Mouse (Mus musculus): ENCODE data around the gene Ttc7b. TPM values are rescaled to one million over a fixed set of nuclear protein-coding genes. Genes with fewer than 3 reads are reported as not detected.

Ttc7b gene
- polyA plus RNA-seq, 1 experiment, result 52.4 TPM

- DNase-seq, result no peak
- Histone ChIP-seq H3K4me3 (replicated peaks; ENCODE audit: extremely low read depth, low read depth, low read length) (no peak overlapping the region), H3K4me1 (ENCODE audit: control insufficient read depth, insufficient read depth, low read length) (peaks cover 4% of the 10 kb centered on the region; the same call in 1 of the 2 replicates)
- WGBS, result 51% methylated on average over 3 of the region's 3 CpGs
- TF ChIP-seq POLR2A (IDR thresholded peaks at IDR 0.05; ENCODE audit: borderline replicate concordance, extremely low read depth, low read depth, low read length) (no peak), CTCF (IDR thresholded peaks at IDR 0.05; ENCODE audit: insufficient read depth, low read length) (no peak)
These were observed 7.6 kb upstream of the Ttc7b start for GRCm38 (mm10) chr12:100528246-100528645.

- TF ChIP-seq CTCF (IDR thresholded peaks at IDR 0.05; ENCODE audit: insufficient read depth, low read length) (no peak), POLR2A (IDR thresholded peaks at IDR 0.05; ENCODE audit: borderline replicate concordance, extremely low read depth, low read depth, low read length) (no peak)
- peak; percentile 47 for DNase-seq
- H3K4me1 ChIP-seq (ENCODE audit: control insufficient read depth, insufficient read depth, low read length), result peaks cover 4% of the 10 kb centered on the region; the same call in 1 of the 2 replicates
- peak overlapping the region; percentile 31 for H3K4me3 ChIP-seq (replicated peaks; ENCODE audit: extremely low read depth, low read depth, low read length)
- 19% methylated on average over 9 of the region's 9 CpGs for WGBS
These were observed 7.1 kb upstream of the Ttc7b start for GRCm38 (mm10) chr12:100527753-100528152.

GRCm38 (mm10) chr12:100527241-100527640, 6.6 kb upstream of the Ttc7b start:
- WGBS, result 51% methylated on average over 9 of the region's 9 CpGs
- Histone ChIP-seq H3K4me1 (ENCODE audit: control insufficient read depth, insufficient read depth, low read length) (peaks cover 4% of the 10 kb centered on the region; the same call in 1 of the 2 replicates), H3K4me3 (replicated peaks; ENCODE audit: extremely low read depth, low read depth, low read length) (no peak overlapping the region)
- no peak for DNase-seq
- TF ChIP-seq CTCF (IDR thresholded peaks at IDR 0.05; ENCODE audit: insufficient read depth, low read length) (no peak), POLR2A (IDR thresholded peaks at IDR 0.05; ENCODE audit: borderline replicate concordance, extremely low read depth, low read depth, low read length) (no peak)

GRCm38 (mm10) chr12:100525939-100526338, 5.3 kb upstream of the Ttc7b start:
- WGBS, result 40% methylated on average over 1 of the region's 1 CpGs
- Histone ChIP-seq H3K4me1 (ENCODE audit: control insufficient read depth, insufficient read depth, low read length) (peaks cover 4% of the 10 kb centered on the region; the same call in 1 of the 2 replicates), H3K4me3 (replicated peaks; ENCODE audit: extremely low read depth, low read depth, low read length) (no peak overlapping the region)
- DNase-seq, result no peak
- TF ChIP-seq POLR2A (IDR thresholded peaks at IDR 0.05; ENCODE audit: borderline replicate concordance, extremely low read depth, low read depth, low read length) (no peak), CTCF (IDR thresholded peaks at IDR 0.05; ENCODE audit: insufficient read depth, low read length) (no peak)

- DNase-seq, result peak; percentile 65
- Histone ChIP-seq H3K4me1 (ENCODE audit: control insufficient read depth, insufficient read depth, low read length) (peaks cover 10% of the 10 kb centered on the region), H3K4me3 (replicated peaks; ENCODE audit: extremely low read depth, low read depth, low read length) (peak overlapping the region; percentile 88)
- WGBS, result 3% methylated on average over 76 of the region's 76 CpGs
- no peak for TF ChIP-seq CTCF (IDR thresholded peaks at IDR 0.05; ENCODE audit: insufficient read depth, low read length)
- no peak for TF ChIP-seq POLR2A (IDR thresholded peaks at IDR 0.05; ENCODE audit: borderline replicate concordance, extremely low read depth, low read depth, low read length)
These were observed 391 bp downstream of the Ttc7b start for GRCm38 (mm10) chr12:100520077-100520793.

- WGBS, result 16% methylated on average over 7 of the region's 7 CpGs
- TF ChIP-seq POLR2A (IDR thresholded peaks at IDR 0.05; ENCODE audit: borderline replicate concordance, extremely low read depth, low read depth, low read length) (no peak), CTCF (IDR thresholded peaks at IDR 0.05; ENCODE audit: insufficient read depth, low read length) (no peak)
- H3K4me1 ChIP-seq (ENCODE audit: control insufficient read depth, insufficient read depth, low read length), result peaks cover 10% of the 10 kb centered on the region
- peak; percentile 56 for DNase-seq
- H3K4me3 ChIP-seq (replicated peaks; ENCODE audit: extremely low read depth, low read depth, low read length), result peak overlapping the region; percentile 88
These were observed 946 bp downstream of the Ttc7b start for GRCm38 (mm10) chr12:100519684-100520076.

- 64% methylated on average over 9 of the region's 9 CpGs for WGBS
These were observed 3.3 kb downstream of the Ttc7b start for GRCm38 (mm10) chr12:100517371-100517770.

GRCm38 (mm10) chr12:100516161-100516838, 4.3 kb downstream of the Ttc7b start:
- WGBS, result 98% methylated on average over 1 of the region's 1 CpGs
- no peak for TF ChIP-seq POLR2A (IDR thresholded peaks at IDR 0.05; ENCODE audit: borderline replicate concordance, extremely low read depth, low read depth, low read length)
- TF ChIP-seq CTCF (IDR thresholded peaks at IDR 0.05; ENCODE audit: insufficient read depth, low read length), result no peak
- DNase-seq, result no peak
- H3K4me1 ChIP-seq (ENCODE audit: control insufficient read depth, insufficient read depth, low read length), result peaks cover 10% of the 10 kb centered on the region
- no peak overlapping the region for H3K4me3 ChIP-seq (replicated peaks; ENCODE audit: extremely low read depth, low read depth, low read length)

More at GRCm38 (mm10) chr12:100517371-100517770, 3.3 kb downstream of the Ttc7b start:
- peaks cover 10% of the 10 kb centered on the region for H3K4me1 ChIP-seq (ENCODE audit: control insufficient read depth, insufficient read depth, low read length)
- no peak for TF ChIP-seq CTCF (IDR thresholded peaks at IDR 0.05; ENCODE audit: insufficient read depth, low read length)
- TF ChIP-seq POLR2A (IDR thresholded peaks at IDR 0.05; ENCODE audit: borderline replicate concordance, extremely low read depth, low read depth, low read length), result no peak
- DNase-seq, result no peak
- H3K4me3 ChIP-seq (replicated peaks; ENCODE audit: extremely low read depth, low read depth, low read length), result no peak overlapping the region

- WGBS, result 85% methylated on average over 4 of the region's 4 CpGs
- peaks cover 10% of the 10 kb centered on the region for H3K4me1 ChIP-seq (ENCODE audit: control insufficient read depth, insufficient read depth, low read length)
These were observed 5.1 kb downstream of the Ttc7b start for GRCm38 (mm10) chr12:100515493-100515892.

More at GRCm38 (mm10) chr12:100515493-100515892, 5.1 kb downstream of the Ttc7b start:
- TF ChIP-seq CTCF (IDR thresholded peaks at IDR 0.05; ENCODE audit: insufficient read depth, low read length) (no peak), POLR2A (IDR thresholded peaks at IDR 0.05; ENCODE audit: borderline replicate concordance, extremely low read depth, low read depth, low read length) (no peak)
- no peak for DNase-seq
- no peak overlapping the region for H3K4me3 ChIP-seq (replicated peaks; ENCODE audit: extremely low read depth, low read depth, low read length)
